Mouse (Mus musculus): ENCODE measurements around the gene St14. TPM values are rescaled to one million over a fixed set of nuclear protein-coding genes. Genes with fewer than 3 reads are reported as not detected.

The St14 gene
- 1.4 and 1.9 TPM in 2 replicates for total RNA-seq (2014; rRNA removed)
- polyA plus RNA-seq (2015; fragmentation: Nextera tagmentation; extraction: Ambion mirVana) = 1.2 and 1.5 TPM in 2 replicates

- H3K27me3 ChIP-seq (ENCODE audit: insufficient read depth, low read length) = peaks cover 21% of the 10 kb centered on the region
- H3K4me2 ChIP-seq (ENCODE audit: low read depth, low read length, poor library complexity, severe bottlenecking) = peak within 1 kb of the TSS; percentile 83
- DNase-seq (ENCODE audit: low spot score) (no peak), ATAC-seq (ENCODE audit: low FRiP score) (peak; percentile 45; the same call in 1 of the 2 replicates)
- TF ChIP-seq CTCF (IDR thresholded peaks at IDR 0.05) = no peak
- H3K27ac ChIP-seq (ENCODE audit: low read depth, low read length) = no peak within 1 kb of the TSS
- H3K4me1 ChIP-seq (ENCODE audit: insufficient read depth, low read length) = 0 out of 2 replicates have a peak, but pooled peaks cover 2% of the 10 kb centered on the region
- H3K4me3 ChIP-seq (ENCODE audit: low read depth, low read length) = peak within 1 kb of the TSS; percentile 47
- WGBS = under 1% methylated on average over 64 of the region's 74 CpGs
- peak within 1 kb of the TSS; percentile 52; the same call in 1 of the 2 replicates for H3K9ac ChIP-seq (replicated peaks; ENCODE audit: low read length, poor library complexity, severe bottlenecking)
- H3K36me3 ChIP-seq (ENCODE audit: insufficient read depth, low read length) = no peaks in the 10 kb centered on the region
- H3K9me3 ChIP-seq (ENCODE audit: low read length) = no peaks in the 10 kb centered on the region
Measured at GRCm38 (mm10) chr9:31131205-31131968, at the start of gene St14. St14 (minus strand) TSS chr9:31131853.

- Histone ChIP-seq H3K9me3 (ENCODE audit: low read length) (no peaks in the 10 kb centered on the region), H3K4me2 (ENCODE audit: low read depth, low read length, poor library complexity, severe bottlenecking) (no peak overlapping the region), H3K36me3 (ENCODE audit: insufficient read depth, low read length) (peaks cover 8% of the 10 kb centered on the region; the same call in 1 of the 2 replicates), H3K4me3 (ENCODE audit: low read depth, low read length) (no peak overlapping the region), H3K27me3 (ENCODE audit: insufficient read depth, low read length) (no peaks in the 10 kb centered on the region), H3K4me1 (ENCODE audit: insufficient read depth, low read length) (0 out of 2 replicates have a peak, but pooled peaks cover 3% of the 10 kb centered on the region), H3K9ac (replicated peaks; ENCODE audit: low read length, poor library complexity, severe bottlenecking) (0 out of 2 replicates have a peak overlapping the region, but pooled peaks have one; percentile 24), H3K27ac (ENCODE audit: low read depth, low read length) (no peak overlapping the region; the same call in 1 of the 2 replicates)
- TF ChIP-seq CTCF (IDR thresholded peaks at IDR 0.05) = no peak; the same call in 1 of the 2 replicates
- peak; percentile 14 for DNase-seq (ENCODE audit: low spot score)
- WGBS = 82% methylated on average over 6 of the region's 6 CpGs
- no peak for ATAC-seq (ENCODE audit: low FRiP score)
Measured at GRCm38 (mm10) chr9:31177692-31178091, 46.0 kb upstream of the St14 start.

GRCm38 (mm10) chr9:31176379-31177130 lies 44.9 kb upstream of the St14 start:
- DNase-seq (ENCODE audit: low spot score) (peak; percentile 83), ATAC-seq (ENCODE audit: low FRiP score) (peak; percentile 63; the same call in 1 of the 2 replicates)
- 79% methylated on average over 8 of the region's 8 CpGs for WGBS
- H3K27ac ChIP-seq (ENCODE audit: low read depth, low read length) = no peak overlapping the region
- H3K4me1 ChIP-seq (ENCODE audit: insufficient read depth, low read length) = no peaks in the 10 kb centered on the region
- no peak overlapping the region for H3K4me3 ChIP-seq (ENCODE audit: low read depth, low read length)
- TF ChIP-seq CTCF (IDR thresholded peaks at IDR 0.05) = no peak
- H3K36me3 ChIP-seq (ENCODE audit: insufficient read depth, low read length) = peaks cover 10% of the 10 kb centered on the region; the same call in 1 of the 2 replicates
- no peak overlapping the region for H3K9ac ChIP-seq (replicated peaks; ENCODE audit: low read length, poor library complexity, severe bottlenecking)
- H3K27me3 ChIP-seq (ENCODE audit: insufficient read depth, low read length) = no peaks in the 10 kb centered on the region
- no peaks in the 10 kb centered on the region for H3K9me3 ChIP-seq (ENCODE audit: low read length)
- no peak overlapping the region for H3K4me2 ChIP-seq (ENCODE audit: low read depth, low read length, poor library complexity, severe bottlenecking)

- WGBS = 82% methylated on average over 3 of the region's 3 CpGs
- Histone ChIP-seq H3K9me3 (ENCODE audit: low read length) (no peaks in the 10 kb centered on the region), H3K9ac (replicated peaks; ENCODE audit: low read length, poor library complexity, severe bottlenecking) (no peak overlapping the region), H3K36me3 (ENCODE audit: insufficient read depth, low read length) (peaks cover 12% of the 10 kb centered on the region; the same call in 1 of the 2 replicates), H3K4me1 (ENCODE audit: insufficient read depth, low read length) (no peaks in the 10 kb centered on the region), H3K4me2 (ENCODE audit: low read depth, low read length, poor library complexity, severe bottlenecking) (no peak overlapping the region), H3K4me3 (ENCODE audit: low read depth, low read length) (no peak overlapping the region), H3K27me3 (ENCODE audit: insufficient read depth, low read length) (no peaks in the 10 kb centered on the region), H3K27ac (ENCODE audit: low read depth, low read length) (no peak overlapping the region)
- DNase-seq (ENCODE audit: low spot score) (no peak), ATAC-seq (ENCODE audit: low FRiP score) (no peak)
- no peak for TF ChIP-seq CTCF (IDR thresholded peaks at IDR 0.05)
Measured at GRCm38 (mm10) chr9:31175978-31176377, 44.3 kb upstream of the St14 start.

- no peak overlapping the region for H3K27ac ChIP-seq (ENCODE audit: low read depth, low read length)
- H3K4me3 ChIP-seq (ENCODE audit: low read depth, low read length) = no peak overlapping the region
- peaks cover 12% of the 10 kb centered on the region; the same call in 1 of the 2 replicates for H3K36me3 ChIP-seq (ENCODE audit: insufficient read depth, low read length)
- DNase-seq (ENCODE audit: low spot score) = no peak
- no peaks in the 10 kb centered on the region for H3K9me3 ChIP-seq (ENCODE audit: low read length)
- ATAC-seq (ENCODE audit: low FRiP score) = no peak
- H3K4me1 ChIP-seq (ENCODE audit: insufficient read depth, low read length) = no peaks in the 10 kb centered on the region
- no peak for TF ChIP-seq CTCF (IDR thresholded peaks at IDR 0.05)
- no peak overlapping the region for H3K9ac ChIP-seq (replicated peaks; ENCODE audit: low read length, poor library complexity, severe bottlenecking)
- WGBS = 88% methylated on average over 6 of the region's 6 CpGs
- no peak overlapping the region for H3K4me2 ChIP-seq (ENCODE audit: low read depth, low read length, poor library complexity, severe bottlenecking)
- no peaks in the 10 kb centered on the region for H3K27me3 ChIP-seq (ENCODE audit: insufficient read depth, low read length)
Measured at GRCm38 (mm10) chr9:31175346-31175745, 43.7 kb upstream of the St14 start.
